ENCODE assay signal across 16 mouse cellular contexts in genomic region chr5:35311738-35312250, GRCm38 (mm10). TPM values are rescaled to one million over a fixed set of nuclear protein-coding genes. Genes with fewer than 3 reads are reported as not detected.
"Had no signal": no experiment of that assay in that cellular context is flagged by ENCODE, and none has a peak within 500 bp of the region (broad histone marks: within the 10 kb centered on the region; RNA-seq: fewer than 3 reads in every experiment).

No protein-coding gene starts in this region.

- H3K27ac ChIP-seq: left cerebral cortex, adult 2 months; limb, embryonic 12.5 days; liver, embryonic 14.5 days; neural tube, embryonic 12.5 days had no signal

- H3K4me3 ChIP-seq: left cerebral cortex, adult 2 months; limb, embryonic 12.5 days; neural tube, embryonic 12.5 days had no signal

- DNase-seq: kidney, adult 8-10 months; kidney, postnatal 25 days; liver; lung, adult 18-20 months; lung, postnatal 36 days; midbrain, embryonic 14.5 days; retina, postnatal 1 day; right cerebral cortex, postnatal 25 days; thymus, adult 18-20 months; thymus, postnatal 14 days had no signal

RNA-seq across cellular contexts. Expression of gene Adra2c, which starts 33.7 kb away (rescaled TPM):
- polyA plus RNA-seq: liver, embryonic 14.5 days; lung, postnatal 0 days; stomach, embryonic 16.5 days had no signal
